Mouse (Mus musculus) hindbrain, postnatal 0 days (tissue): Measurements from ENCODE around the gene Cdx4. TPM values are rescaled to one million over a fixed set of nuclear protein-coding genes. Genes with fewer than 3 reads are reported as not detected.

Source experiments
- ATAC-seq: fragments of 200-750 bp; cut with Nextera tagmentation; 2 replicates; pipeline ENCODE4 v1.8.0; 2017; ENCODE audit warnings: mild to moderate bottlenecking, moderate TSS enrichment, moderate library complexity
- DNase-seq: peaks from one replicate; pipeline ENCODE4 v3.0.0-alpha.2; 2015; ENCODE audit warnings: low spot score
- H3K27ac ChIP-seq: fragments of 300-500 bp; sonication (generic); 2 replicates; pipeline ENCODE4 v1.5.1; 2014; ENCODE audit warnings: mild to moderate bottlenecking
- H3K27me3 ChIP-seq: fragments of 300-500 bp; sonication (generic); 2 replicates; pipeline ENCODE4 v1.6.1; 2014; ENCODE audit warnings: low read length, mixed read lengths; ENCODE audit not compliant: insufficient read depth
- H3K36me3 ChIP-seq: fragments of 300-500 bp; sonication (generic); 2 replicates; pipeline ENCODE4 v1.6.1; 2014; ENCODE audit warnings: low read length, mixed read lengths; ENCODE audit not compliant: insufficient read depth
- H3K4me1 ChIP-seq: fragments of 300-500 bp; sonication (generic); 2 replicates; pipeline ENCODE4 v1.6.1; 2014; ENCODE audit warnings: antibody characterized with exemption, low read length, mixed read lengths; ENCODE audit not compliant: insufficient read depth
- H3K4me2 ChIP-seq: fragments of 300-500 bp; sonication (generic); 2 replicates; pipeline ENCODE4 v1.6.1; 2014; ENCODE audit warnings: low read depth, mild to moderate bottlenecking, low read length, moderate library complexity, mixed read lengths
- H3K4me3 ChIP-seq: fragments of 300-500 bp; sonication (generic); 2 replicates; pipeline ENCODE4 v1.5.1; 2014; ENCODE audit warnings: low read length
- H3K9ac ChIP-seq: fragments of 300-500 bp; sonication (generic); replicated peaks from 2 replicates; pipeline ENCODE4 v1.6.1; 2014; ENCODE audit warnings: mild to moderate bottlenecking, low read length, moderate library complexity, mixed read lengths
- H3K9me3 ChIP-seq: fragments of 300-500 bp; sonication (generic); 2 replicates; pipeline ENCODE4 v1.6.1; 2016; ENCODE audit warnings: low read length, mixed read lengths
- CTCF ChIP-seq: IDR thresholded peaks from 2 replicates; pipeline ENCODE4 v1.5.1; 2016; ENCODE audit warnings: antibody characterized with exemption, control low read depth, low read depth
- WGBS: fragments of 180-500 bp; shearing (Covaris S2); extraction: QIAGEN DNeasy Blood & Tissue Kit; methylation state at CpG from one replicate; pipeline ENCODE4 v1.1.7; 2014; 5-methylcytosine and 5-hydroxymethylcytosine counted together
- polyA plus RNA-seq: library from polyadenylated mRNA; unstranded; fragments of >200 nt; fragmentation: Nextera tagmentation; extraction: Ambion mirVana; gene quantifications from 2 replicates; pipeline ENCODE4 v1.2.1, GENCODE M21; 2015
- total RNA-seq: library from RNA; depleted of rRNA; stranded (reverse); fragments of >200 nt; gene quantifications from 2 replicates; pipeline ENCODE4 v1.2.3, GENCODE M21; 2014; rRNA removed

Cdx4 gene
- total and polyA plus RNA-seq, 2 experiments from 2014 or later, result not detected

GRCm38 (mm10) chrX:103374250-103374649, 53.1 kb downstream of the Cdx4 start:
- H3K27ac ChIP-seq, result no peak overlapping the region
- 56% methylated on average over 5 of the region's 5 CpGs for WGBS
- peak; percentile 32 for DNase-seq
- no peaks in the 10 kb centered on the region for H3K27me3 ChIP-seq
- H3K4me1 ChIP-seq, result no peaks in the 10 kb centered on the region
- H3K4me2 ChIP-seq, result no peak overlapping the region
- peak; percentile 67 for TF ChIP-seq CTCF
- no peak overlapping the region for H3K4me3 ChIP-seq
- H3K9ac ChIP-seq, result no peak overlapping the region
- H3K9me3 ChIP-seq, result no peaks in the 10 kb centered on the region
- peak; percentile 59; the same call in 1 of the 2 replicates for ATAC-seq
- no peaks in the 10 kb centered on the region for H3K36me3 ChIP-seq

Other genes starting within 250 kb of the Cdx4 start
- 41.3 and 43.1 TPM in 2 replicates for gene Nap1l2, start 134.8 kb upstream of the Cdx4 start, total RNA-seq
- gene Nap1l2, start 134.8 kb upstream of the Cdx4 start, polyA plus RNA-seq, result 89.4 and 92.8 TPM in 2 replicates
- 8.1 and 8.7 TPM in 2 replicates for gene Chic1, start 35.1 kb downstream of the Cdx4 start, total RNA-seq
- gene Chic1, start 35.1 kb downstream of the Cdx4 start, polyA plus RNA-seq, result 4.5 and 4.9 TPM in 2 replicates
- not detected in 2 replicates for gene Tsx, start 93.1 kb downstream of the Cdx4 start, total RNA-seq
- gene Tsx, start 93.1 kb downstream of the Cdx4 start, polyA plus RNA-seq, result 0.43 TPM in 1 of 2 replicates, not detected in the other
- not detected in 2 replicates for gene Gm26992, start 100.6 kb downstream of the Cdx4 start, total RNA-seq
- gene Gm26992, start 100.6 kb downstream of the Cdx4 start, polyA plus RNA-seq, result not detected in 2 replicates